Mouse (Mus musculus): ENCODE results near the gene Cym.

DNA sequence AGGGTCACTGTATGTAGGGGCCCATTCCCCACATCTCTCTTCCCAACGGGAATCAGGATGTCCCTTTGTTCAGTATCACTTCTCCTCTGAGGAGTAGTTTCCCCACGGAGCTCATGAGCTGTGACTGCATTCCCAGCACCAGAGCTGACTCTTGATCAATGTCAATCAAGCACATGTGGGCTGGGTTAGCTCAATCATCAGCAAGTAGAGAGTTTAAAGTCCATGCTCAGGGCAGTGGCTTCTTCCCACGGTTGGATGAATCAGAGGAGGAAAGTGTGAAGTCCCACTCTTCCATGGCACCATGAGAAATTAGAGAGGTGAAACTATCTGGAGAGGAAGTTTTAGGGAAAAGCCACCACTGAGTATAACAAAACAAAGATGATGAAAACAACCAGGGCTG, 27.5 kb upstream of the Cym start:
- no peak for TF ChIP-seq EP300 (IDR thresholded peaks at IDR 0.05; ENCODE audit: low read depth)
- TF ChIP-seq CTCF (IDR thresholded peaks at IDR 0.05; ENCODE audit: low read depth): no peak

All from heart, postnatal 0 days (tissue).